Mouse (Mus musculus) frontal cortex, adult (tissue): ENCODE data around the gene Hoxa10.

Source experiments
- ATAC-seq: cut with Nextera tagmentation; 2 replicates; pipeline ENCODE4 v1.9.2; 2017; ENCODE audit warnings: mild to moderate bottlenecking, moderate library complexity, mixed read lengths; ENCODE audit not compliant: low TSS enrichment

The Hoxa10 gene

GRCm38 (mm10) chr6:52229558-52230416 lies 10.9 kb downstream of the Hoxa10 start:
- no peak for ATAC-seq

- ATAC-seq = no peak
These were observed 11.9 kb downstream of the Hoxa10 start for GRCm38 (mm10) chr6:52228475-52229465.

DNA sequence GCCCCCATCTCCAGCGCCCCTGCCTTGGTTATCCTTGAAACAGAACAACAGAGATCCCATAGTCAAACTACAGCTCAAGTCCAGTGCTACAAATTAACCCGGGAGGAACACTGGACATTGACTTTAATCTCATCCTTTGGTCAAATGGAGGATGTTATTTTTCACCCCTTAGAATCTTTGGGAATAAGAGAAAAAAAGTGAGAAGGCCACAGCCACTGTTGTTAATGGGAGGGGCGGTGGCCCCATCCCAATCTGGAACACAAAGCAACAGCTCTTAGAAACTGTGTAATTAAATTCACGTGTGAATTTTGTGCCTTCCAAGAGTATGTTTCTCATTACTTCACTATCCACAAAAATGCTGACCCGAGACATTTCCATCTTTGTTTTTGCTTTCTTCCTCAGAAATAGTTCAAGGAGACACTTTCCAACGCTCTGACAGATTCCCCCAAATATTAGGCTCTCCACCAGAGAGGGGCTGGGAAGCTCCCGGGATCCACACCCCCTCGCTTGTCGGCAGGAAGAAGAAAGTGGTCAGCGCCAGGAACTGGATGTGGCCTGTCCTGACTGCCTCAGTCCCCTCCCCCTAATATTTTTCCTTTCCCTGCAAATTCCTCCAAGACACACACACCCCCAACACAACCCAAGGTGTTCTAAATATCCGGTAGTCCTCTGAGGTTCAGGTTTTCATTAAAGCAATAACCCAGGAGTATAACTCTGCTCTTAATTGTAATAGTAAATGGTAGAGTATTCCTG lies 13.0 kb downstream of the Hoxa10 start:
- ATAC-seq = no peak

GRCm38 (mm10) chr6:52226569-52227257 lies 13.9 kb downstream of the Hoxa10 start:
- no peak for ATAC-seq

GRCm38 (mm10) chr6:52225612-52226568 lies 14.8 kb downstream of the Hoxa10 start:
- no peak for ATAC-seq

DNA sequence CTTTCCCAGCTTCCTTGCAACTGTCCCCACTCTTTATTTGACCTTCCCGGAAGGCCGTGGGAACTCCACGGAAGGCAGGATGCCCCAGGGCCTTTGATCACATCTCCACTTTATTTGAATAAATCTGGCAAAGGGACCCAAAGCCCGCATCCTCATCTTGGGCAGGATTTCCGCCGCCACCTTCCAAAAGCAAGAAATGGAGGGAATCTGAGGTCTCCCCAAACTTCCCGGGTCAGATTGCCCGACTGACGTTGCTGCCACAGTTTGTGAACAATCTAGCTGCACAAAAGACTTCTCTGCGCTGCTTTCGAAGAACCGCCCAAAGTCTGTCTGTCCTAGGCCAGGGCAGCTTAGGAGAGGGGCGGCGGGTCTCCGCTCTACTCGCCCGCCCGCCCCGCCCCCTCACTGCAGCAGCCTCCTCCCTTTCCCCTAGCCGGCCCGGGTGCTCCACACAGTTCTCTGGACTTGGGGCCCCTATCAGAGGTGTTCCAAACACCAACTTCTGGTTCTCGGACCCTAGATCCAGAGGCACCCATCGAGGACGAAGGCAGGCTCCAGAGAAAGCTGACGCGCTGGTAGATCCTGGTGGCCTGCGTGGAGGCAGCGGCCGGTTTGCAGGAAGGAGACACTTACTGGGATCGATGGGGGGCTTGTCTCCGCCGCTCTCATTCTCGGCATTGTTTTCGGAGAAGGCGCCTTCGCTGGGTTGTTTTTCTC lies 15.6 kb downstream of the Hoxa10 start:
- ATAC-seq = no peak

DNA sequence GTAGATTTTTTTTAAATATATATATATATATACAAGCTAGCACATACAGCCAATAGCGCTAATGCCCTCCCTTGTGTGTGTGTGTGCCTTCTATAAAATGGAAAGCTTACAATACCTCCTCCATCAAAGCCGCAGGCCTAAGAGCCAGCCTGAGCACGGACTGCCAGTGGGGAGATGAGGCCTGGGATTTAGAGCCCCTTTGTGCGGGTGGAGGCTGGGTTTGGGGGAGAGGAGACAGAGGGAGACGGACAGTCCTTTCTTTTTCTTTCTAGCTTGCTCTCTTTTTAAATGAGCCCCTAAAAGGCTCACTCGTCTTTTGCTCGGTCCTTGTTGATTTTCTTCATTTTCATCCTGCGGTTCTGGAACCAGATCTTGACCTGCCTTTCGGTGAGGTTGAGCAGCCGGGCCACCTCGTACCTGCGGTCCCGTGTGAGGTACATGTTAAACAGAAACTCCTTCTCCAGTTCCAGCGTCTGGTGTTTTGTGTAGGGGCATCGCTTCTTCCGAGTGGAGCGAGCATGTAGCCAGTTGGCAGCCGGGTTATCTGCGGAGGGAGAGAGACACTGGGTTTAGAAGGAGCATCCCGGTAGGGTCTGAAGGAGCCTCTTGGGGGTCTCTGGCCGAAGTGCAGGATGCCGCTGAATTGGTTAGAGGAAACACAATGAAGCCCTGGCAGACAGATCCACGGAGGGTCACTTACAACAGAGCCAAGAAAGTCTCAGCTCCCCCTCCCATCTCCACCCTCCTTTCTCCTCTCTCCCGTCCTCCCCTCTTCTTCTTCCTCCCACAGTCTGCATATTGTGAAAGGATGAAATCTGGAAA lies 16.5 kb downstream of the Hoxa10 start:
- no peak for ATAC-seq

DNA sequence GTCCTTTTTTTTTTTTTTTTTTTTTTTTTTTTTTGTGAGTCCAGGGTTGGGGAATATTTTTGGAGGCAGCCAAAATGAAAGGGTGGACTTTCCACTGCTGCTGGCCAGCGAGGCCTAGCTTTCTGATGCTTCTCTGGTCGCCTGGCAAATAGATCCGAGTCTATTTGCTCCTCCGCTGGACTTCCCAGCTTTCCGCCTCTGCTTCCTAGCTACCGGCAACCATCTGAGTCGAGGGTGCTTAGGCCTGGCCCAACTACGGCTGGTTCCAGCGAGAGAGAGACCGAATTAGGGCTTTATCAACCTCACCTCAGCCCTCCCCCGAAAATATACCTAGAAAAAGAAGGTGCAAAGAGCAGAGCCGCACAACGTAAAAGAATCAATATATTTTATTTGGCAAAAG lies 17.9 kb downstream of the Hoxa10 start:
- no peak for ATAC-seq

- no peak for ATAC-seq
These were observed 18.5 kb downstream of the Hoxa10 start for GRCm38 (mm10) chr6:52221993-52222685.

DNA sequence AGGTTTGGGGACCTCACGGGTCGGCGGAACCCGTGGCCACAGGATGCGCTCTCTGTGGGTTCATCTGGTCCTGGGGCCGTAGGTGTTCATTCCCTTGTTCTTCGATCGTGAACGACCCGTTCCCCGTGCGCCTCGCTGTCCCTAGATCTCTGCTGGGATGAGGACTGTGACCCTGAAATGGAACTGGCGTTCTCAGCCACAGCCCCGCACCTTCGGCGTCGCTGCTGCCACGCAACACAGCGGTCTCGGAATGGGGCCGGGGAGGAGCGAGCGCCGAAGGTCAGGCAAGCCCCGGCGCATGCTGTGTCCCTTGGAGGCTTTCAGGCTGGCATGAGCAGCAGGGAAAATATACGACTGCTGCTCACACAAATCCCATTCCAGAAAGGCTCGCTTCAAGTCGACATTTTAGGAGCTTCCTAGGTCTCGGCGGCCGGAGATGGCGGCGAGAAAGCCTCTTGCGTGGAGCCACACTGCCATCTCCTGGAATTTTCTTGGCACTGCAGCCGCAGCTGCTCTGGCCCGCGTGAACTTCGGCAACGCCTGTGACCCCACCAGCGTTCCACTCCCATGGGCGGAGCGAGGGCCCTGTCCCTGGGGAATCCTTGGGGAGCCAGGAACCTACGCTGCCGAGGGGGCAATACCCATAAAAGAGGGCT lies 19.2 kb downstream of the Hoxa10 start, which contains the start of gene Hoxa7:
Hoxa7 (minus strand) TSS at position 518 of the 656 bp plus-strand sequence.
- peak; percentile 78 for ATAC-seq

- ATAC-seq = no peak
These were observed 19.8 kb downstream of the Hoxa10 start for GRCm38 (mm10) chr6:52220865-52221310.

DNA sequence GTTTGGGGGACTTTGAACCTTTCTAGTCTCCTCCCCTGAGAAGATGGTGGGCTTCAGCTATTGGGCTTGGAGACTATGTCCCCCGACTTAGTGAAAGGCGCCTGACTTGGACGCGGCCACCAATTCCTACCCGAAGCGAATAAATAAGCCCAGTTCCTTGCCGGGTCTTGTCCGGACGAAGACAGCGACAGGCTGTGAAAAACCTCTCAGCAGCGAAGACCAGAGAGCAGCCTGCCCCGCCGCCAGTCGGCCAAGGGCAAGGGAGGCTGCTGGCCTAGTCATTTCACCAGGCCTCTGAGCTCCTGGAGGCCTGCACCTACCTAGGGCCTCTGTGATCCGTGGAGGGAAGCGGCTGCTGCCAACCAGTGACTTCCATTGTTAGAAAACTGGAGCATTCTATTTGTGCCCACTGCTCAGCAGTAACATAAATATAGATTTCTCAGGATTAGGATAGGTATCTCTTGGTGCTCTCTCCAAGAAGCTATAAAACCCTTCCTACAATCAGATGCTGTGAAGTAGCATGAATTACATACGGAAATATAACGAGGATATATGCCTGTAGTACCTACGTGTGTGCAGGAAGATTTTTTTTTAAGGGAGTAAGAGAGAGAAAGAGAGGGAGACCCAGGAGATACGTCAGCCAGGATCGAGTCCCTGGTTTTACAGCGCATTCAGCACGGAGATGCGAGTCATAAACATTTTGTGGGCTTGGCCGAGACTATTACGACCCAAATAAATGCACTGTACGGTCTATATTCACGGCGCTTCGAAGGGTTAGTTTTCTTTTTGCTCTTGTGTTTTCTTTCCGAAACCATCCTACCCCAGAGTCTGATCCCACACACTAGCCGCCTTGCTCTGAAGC lies 20.4 kb downstream of the Hoxa10 start:
- no peak for ATAC-seq

DNA sequence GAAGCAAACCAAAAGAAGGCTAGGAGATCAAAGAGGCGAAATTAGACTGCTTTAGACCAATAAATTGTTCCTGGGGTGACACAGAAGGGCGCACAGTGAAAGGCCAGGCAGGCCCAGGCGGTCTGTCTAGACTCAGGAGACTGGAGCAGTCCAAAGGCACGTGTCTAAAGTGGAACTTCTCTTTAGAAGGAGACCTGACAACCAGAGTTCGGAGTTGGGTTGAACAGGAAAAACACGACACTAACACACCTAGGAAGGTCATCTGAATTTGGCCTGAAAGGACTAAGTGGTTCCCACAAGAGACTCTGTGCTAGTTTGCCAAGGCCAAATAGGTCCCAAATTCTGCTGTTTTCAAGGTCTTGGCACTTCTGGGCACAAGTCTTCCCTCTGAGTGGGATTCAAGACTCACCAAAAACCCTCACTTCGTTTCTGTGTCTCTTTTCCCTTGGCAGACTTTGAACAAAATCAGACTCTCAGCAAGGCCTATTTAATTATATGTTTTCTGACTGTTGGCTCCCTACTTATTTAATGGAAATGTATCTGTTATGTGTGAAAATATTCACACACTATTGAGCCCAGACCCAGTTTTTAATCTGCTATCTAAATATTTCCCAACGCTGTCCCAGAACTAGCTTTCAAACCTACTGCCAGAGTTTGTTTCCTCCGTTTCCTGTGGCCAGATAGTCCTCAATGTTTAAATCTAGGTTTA lies 21.3 kb downstream of the Hoxa10 start:
- no peak for ATAC-seq

DNA sequence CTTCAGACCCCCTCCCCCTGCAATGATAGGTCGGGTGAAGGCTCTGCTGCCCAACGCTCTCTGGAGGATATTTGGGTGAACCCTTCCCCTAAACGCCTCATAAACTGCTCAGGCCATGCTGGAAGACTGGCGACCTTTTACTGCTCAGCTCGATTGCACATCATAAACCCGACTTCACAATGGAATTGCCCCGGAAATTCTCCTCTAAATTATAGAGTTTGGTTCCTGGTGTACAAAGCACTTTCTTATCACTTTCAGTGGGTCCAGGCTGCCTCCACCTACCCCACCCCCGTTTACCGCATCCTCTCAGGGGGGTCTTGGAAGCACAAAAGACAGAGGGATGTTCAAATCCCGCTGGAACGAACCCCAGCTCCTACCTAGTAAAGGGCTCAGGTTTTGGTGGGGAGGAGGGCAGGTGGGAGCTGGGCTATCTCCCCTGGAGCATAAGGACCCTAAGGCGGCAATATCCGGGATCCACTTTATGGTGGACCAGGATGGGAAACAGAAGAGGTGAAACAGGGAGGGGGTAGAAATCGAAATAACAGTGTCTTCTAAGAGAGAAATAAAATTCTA lies 21.9 kb downstream of the Hoxa10 start:
- no peak for ATAC-seq
